Mouse (Mus musculus): ENCODE measurements around the gene Ints1.
A peak's percentile ranks its signal among the peaks of the same experiment; 100 is the strongest.

Gene Ints1

DNA sequence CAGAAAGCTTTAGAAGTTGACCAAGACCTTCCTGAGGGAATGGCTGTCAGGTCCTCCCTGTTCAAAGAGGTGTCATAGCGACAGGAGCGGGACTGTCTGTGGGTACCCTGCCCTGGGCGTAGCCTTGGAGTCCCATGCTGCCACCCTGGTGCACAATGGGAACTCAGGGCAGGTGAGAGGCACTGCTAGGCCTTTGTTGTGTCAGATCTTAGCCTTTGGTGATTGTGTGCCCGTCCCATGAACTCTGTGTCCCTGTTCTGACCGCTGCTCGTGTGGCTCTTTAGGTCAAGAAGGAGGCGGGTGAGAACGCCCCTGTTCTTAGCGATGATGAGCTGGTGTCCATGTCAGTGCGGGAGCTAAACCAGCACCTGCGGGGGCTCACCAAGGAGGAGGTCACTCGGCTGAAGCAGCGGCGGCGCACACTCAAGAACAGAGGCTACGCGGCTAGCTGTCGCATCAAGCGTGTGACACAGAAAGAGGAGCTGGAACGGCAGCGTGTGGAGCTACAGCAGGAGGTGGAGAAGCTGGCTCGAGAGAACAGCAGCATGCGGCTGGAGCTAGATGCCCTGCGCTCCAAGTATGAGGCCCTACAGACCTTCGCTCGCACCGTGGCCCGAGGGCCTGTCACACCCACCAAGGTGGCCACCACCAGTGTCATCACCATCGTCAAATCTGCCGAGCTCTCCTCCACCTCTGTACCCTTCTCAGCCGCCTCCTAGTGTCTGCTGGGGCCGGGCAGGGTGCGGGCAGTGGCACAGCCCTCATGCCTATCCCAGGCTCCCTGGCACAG lies 24.5 kb upstream of the Ints1 start:
- no peak for DNase-seq

GRCm38 (mm10) chr5:139799041-139799440 lies 23.6 kb upstream of the Ints1 start:
- DNase-seq: no peak

GRCm38 (mm10) chr5:139798168-139798900 lies 22.9 kb upstream of the Ints1 start:
- no peak for DNase-seq

GRCm38 (mm10) chr5:139797473-139798167 lies 22.1 kb upstream of the Ints1 start:
- peak; percentile 88 to 92 for DNase-seq

- peak; percentile 91 to 96 for DNase-seq
Observed at GRCm38 (mm10) chr5:139796900-139797299, 21.4 kb upstream of the Ints1 start.

DNA sequence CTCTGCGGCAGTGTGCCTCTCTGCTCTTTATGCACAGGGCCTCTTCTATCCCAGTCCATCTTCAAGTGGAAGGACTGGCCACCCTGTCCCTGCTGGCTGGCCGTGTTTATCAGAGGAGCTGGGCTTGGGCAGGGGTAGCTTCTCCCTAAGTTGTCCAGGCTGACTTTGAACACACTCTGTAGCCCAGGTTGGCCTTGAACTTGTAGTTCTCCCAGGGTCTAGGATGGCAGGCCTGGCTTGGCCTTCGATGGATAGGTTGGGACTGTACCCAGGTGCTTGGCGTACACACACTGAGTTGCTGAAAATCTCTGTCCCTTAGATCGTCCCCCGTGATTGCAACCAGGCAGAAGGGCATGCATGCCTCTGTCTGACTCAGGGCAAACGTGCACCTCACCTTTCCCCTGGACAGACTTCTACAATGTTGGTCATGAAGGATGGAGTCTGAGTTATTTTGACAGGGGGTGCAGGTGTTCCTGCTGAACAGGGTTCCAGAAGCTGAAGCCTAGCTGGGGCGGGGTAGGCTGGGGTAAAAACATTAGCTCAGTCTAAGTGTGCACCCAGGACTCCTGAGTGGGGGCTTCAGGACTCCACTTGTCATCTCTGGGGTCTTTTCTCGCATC lies 20.6 kb upstream of the Ints1 start:
- DNase-seq: no peak

DNA sequence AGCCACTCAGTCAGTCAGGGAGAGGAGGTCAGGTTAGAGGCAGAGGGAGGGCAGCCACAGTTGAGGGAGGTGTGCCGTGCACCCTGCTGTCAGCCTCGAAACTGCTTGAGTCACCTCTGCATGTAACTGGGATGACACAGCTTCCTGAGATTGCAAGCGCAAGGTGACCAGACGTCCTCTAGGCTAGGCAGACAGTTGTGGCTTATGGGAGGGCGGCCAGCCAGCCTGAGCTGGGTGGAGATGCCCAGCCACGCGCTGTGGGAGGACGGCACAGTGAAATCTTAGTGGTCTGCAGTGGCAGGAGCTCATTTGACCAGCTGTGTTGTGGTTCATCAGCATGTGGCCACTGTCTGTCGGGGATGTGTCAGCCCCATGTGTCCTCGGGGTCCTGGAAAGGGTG lies 19.5 kb upstream of the Ints1 start:
- peak in 1 of 2 experiments; percentile 37 for DNase-seq

DNA sequence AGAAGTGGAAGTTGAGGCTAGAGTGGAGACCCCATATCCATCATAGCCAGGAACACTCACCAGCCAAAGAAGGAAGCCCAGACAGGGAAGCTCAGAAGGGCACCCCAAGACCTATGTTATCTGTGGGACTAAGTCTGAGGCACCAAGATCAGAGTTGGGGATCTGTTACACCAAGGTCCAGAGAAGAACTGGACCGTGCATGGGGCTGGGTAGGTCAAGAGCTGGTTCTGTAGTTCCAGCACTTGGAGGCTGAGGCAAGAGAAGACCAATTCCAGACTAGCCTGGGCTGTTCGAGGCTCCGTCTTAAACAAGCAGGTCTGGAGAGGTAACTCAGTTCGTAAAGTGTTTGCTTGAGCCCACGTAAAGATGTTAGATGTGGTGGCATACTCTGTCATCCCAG lies 18.7 kb upstream of the Ints1 start:
- no peak for DNase-seq

GRCm38 (mm10) chr5:139793338-139794089 lies 18.0 kb upstream of the Ints1 start:
- peak; percentile 74 to 86 for DNase-seq

DNA sequence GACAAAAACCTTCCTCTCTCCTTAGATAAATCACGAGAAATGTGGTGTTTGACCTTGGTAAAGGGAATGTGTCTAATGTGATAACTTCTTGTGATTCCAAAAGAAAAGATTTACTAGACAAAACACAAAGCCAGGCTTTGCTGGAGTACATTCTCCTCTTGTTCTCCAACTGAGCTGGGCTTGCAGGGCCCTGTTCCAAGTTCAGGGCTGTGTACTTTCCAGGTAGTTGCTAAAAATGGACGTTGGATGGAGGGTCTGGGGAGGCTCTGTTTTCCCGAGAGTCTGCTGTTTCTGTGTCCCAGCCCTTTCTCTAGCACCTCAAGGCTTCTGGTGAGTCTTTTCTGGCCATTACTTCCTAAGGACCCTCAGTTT lies 17.5 kb upstream of the Ints1 start:
- DNase-seq: peak in 1 of 2 experiments; percentile 59

- no peak for DNase-seq
Observed at GRCm38 (mm10) chr5:139792159-139792775, 16.8 kb upstream of the Ints1 start.

DNA sequence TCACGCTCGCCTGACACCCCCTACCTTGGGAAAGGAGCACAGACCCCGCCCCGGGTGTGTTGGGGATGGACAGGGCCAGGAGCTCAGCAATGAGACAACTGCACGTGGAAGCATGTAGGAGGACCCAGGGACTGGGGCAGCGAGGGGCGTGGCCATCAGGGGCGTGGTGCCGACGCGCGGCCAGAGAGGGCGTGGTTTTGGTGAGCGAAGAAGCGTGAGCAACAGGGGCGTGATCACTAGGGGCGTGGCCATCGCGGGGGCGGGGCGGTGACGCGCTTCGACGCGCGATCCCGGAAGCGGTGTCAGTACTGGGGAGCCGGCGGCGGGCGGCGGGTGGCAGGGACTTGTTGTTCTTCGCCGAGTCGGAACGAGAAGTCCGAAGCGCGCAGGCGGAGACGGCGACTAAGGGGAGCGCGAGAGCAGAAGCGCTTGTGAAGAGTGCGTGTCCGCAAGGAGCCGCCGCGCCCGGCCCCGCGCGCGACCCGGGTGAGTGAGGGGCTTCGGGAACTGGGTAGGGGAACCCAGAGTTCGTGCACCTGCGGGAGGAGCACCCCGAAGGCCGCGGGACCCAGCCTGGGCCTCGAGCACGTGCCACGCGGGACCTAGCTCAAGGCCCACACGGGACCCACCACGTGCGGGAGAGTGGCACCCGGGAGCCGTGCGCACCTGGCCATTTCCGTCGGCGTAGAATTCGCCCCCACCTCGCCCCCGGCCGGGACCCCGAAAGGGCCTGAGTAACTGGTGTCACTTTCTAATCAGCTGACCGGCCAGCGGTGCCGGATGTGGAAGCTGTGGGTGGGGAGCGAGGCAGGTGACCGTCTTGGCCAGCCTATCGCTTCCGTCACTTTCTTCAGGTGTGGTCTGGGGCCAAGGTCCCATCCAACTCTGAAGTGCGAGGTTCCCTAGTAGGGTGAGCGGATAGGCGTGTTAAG lies 16.0 kb upstream of the Ints1 start, which contains the start of gene Mafk:
Gene Mafk (plus strand): TSS at position 287 of the 932 bp plus-strand sequence.
- DNase-seq: peak; percentile 98 to 99

DNA sequence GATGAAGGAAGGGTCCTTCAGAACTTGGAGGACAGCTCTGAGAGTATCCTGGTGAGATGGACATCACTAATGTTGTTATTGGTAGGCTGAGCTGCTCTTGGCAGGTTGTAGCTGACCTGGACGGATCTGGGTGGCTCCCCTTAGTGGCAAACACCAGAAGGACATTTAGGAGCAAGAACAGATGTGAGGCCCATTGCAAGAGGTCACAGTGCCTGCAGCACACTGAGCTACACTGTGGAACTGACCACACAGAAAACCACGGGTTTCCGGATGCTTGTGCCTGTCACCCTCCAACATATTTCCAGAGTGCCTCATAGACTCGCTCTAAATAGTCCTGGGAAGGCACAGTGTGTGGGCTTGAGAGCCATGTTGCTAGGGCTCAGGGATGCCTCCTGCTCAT lies 14.0 kb upstream of the Ints1 start:
- DNase-seq: peak in 1 of 2 experiments; percentile 34

GRCm38 (mm10) chr5:139781406-139781805 lies 5.9 kb upstream of the Ints1 start:
- peak in 1 of 2 experiments; percentile 25 for DNase-seq

DNA sequence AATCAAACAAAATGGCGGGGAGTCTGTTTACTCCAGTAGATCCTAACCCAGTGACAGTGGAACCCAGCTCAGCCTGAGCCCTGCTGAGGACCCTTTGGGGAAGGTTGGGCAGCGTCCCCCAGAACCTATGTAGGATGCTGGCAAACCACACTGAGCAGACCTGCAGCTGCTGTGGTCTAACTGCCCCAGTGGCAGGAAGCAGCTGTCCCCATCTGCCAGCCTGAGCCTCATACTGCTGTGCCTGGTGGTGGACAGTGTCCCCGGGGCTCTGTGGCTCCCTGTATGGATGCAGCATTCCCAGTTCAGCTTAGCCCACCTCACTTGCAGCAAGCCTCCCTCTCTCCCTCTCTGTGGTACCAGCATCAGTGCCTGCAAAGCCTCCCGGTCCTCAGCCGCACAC lies 1.5 kb upstream of the Ints1 start:
- no peak for DNase-seq

- DNase-seq: no peak
Observed at GRCm38 (mm10) chr5:139768216-139768615, 7.3 kb downstream of the Ints1 start.

GRCm38 (mm10) chr5:139764296-139764695 lies 11.2 kb downstream of the Ints1 start:
- DNase-seq: peak in 1 of 2 experiments; percentile 73

DNA sequence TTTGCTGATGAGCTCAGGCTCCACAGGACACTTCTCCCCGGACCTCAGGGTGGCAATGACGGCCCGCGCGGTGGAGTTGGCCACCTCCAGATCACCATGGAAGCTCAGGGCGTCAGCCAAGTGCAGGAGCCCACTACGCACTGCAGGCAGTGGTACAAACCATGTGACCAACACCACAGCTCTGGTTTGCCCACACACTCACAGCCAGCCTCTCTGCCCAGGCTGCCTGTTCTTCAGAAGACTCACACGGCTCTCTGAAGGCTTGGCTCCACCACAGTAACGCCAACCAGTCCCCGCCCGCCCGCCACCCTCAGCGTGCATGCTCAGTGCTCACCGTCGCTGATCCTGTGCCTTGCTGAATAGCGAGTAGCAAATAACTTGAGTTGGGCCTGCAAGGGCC lies 17.4 kb downstream of the Ints1 start:
- no peak for DNase-seq

DNA sequence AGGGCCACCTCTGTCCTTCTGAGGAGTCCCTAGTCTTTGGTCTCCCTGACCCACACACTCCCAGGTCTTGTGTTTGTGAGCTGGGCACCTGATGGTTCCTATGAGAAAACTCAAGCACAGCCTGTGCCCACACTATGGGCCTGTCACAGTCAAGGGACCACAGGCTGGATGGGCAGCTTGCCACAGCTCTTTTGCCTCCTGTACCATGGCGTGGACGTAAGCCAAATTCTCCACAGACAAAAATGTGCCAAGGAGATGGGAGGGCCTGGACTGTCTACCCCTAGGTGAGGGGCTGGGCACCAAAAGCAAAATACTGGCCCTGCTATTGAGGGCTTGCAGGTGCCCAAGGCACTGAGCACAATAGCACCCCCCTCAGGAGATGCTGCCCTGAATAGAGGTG lies 18.9 kb downstream of the Ints1 start:
- DNase-seq: no peak

GRCm38 (mm10) chr5:139756135-139756534 lies 19.3 kb downstream of the Ints1 start:
- no peak for DNase-seq

DNA sequence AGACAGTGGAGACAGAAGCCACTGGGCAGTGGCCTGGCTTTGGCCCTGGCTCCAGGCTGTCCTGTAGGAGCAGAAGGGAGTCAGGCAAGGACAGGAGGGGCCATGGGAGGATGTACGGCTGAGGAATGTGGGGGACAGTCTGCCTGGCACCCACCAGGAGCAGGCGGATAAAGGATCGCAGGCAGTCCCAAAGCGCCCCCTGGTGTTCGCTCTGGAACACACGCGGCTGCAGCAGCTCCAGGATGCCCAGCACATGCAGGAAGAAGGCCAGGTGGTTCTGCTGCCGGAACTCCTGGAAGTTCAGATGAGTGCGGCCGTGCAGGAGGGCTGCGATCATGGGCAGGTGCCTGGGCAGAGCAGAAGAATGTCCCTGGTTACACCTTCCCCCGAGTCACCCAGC lies 20.7 kb downstream of the Ints1 start:
- DNase-seq: peak; percentile 29 to 81
